Mouse (Mus musculus) small intestine, adult 2 months (tissue): ENCODE measurements around the gene C1qtnf1. TPM values are rescaled to one million over a fixed set of nuclear protein-coding genes. Genes with fewer than 3 reads are reported as not detected.
"Not testable (repeated sequence)": the region's sequence is repeated elsewhere in the genome, so short reads cannot be mapped to it uniquely, and the experiment has no call there.

Source experiments
- H3K27ac ChIP-seq: fragments of 200-500 bp; 2 replicates; pipeline ENCODE4 v1.5.1; 2012; ENCODE audit warnings: low read depth, low read length, control low read depth, inconsistent platforms; ENCODE audit not compliant: insufficient read depth
- H3K27me3 ChIP-seq: fragments of 200-500 bp; 2 replicates; pipeline ENCODE4 v1.6.1; 2012; ENCODE audit warnings: mild to moderate bottlenecking, moderate library complexity, low read length, inconsistent platforms; ENCODE audit not compliant: control insufficient read depth, insufficient read depth
- H3K36me3 ChIP-seq: fragments of 200-500 bp; 2 replicates; pipeline ENCODE4 v1.6.1; 2012; ENCODE audit warnings: mild to moderate bottlenecking, low read length, control low read depth, inconsistent platforms; ENCODE audit not compliant: control insufficient read depth, insufficient read depth
- H3K4me1 ChIP-seq: fragments of 200-500 bp; 2 replicates; pipeline ENCODE4 v1.6.1; 2012; ENCODE audit warnings: low read length, inconsistent platforms, mixed read lengths; ENCODE audit not compliant: control insufficient read depth, insufficient read depth, insufficient read length
- H3K4me3 ChIP-seq: fragments of 200-500 bp; 2 replicates; pipeline ENCODE4 v1.5.1; 2012; ENCODE audit warnings: low read depth, mild to moderate bottlenecking, control low read depth, inconsistent platforms, low read length, moderate library complexity
- CTCF ChIP-seq: fragments of 200-500 bp; IDR thresholded peaks from 2 replicates; pipeline ENCODE4 v1.5.1; 2012; ENCODE audit warnings: low read depth, mild to moderate bottlenecking, control low read depth, inconsistent platforms, low read length, moderate library complexity, mixed read lengths; ENCODE audit not compliant: insufficient replicate concordance, insufficient read length; ENCODE audit errors: extremely low read depth
- POLR2A ChIP-seq: fragments of 200-500 bp; IDR thresholded peaks from 2 replicates; pipeline ENCODE4 v1.6.1; 2012; ENCODE audit warnings: low read depth, mild to moderate bottlenecking, control low read depth, inconsistent platforms, low read length, moderate library complexity
- WGBS: fragments of 180-500 bp; shearing (Covaris S2); methylation state at CpG from one replicate; pipeline ENCODE4 v1.1.7; 2018; 5-methylcytosine and 5-hydroxymethylcytosine counted together
- polyA plus RNA-seq: library from polyadenylated mRNA; depleted of rRNA; stranded (reverse); fragments of >200 nt; gene quantifications from 2 replicates; pipeline ENCODE4 v1.2.3, GENCODE M21; 2012; rRNA removed

Gene C1qtnf1
- polyA plus RNA-seq, result 3.3 and 4.3 TPM in 2 replicates

DNA sequence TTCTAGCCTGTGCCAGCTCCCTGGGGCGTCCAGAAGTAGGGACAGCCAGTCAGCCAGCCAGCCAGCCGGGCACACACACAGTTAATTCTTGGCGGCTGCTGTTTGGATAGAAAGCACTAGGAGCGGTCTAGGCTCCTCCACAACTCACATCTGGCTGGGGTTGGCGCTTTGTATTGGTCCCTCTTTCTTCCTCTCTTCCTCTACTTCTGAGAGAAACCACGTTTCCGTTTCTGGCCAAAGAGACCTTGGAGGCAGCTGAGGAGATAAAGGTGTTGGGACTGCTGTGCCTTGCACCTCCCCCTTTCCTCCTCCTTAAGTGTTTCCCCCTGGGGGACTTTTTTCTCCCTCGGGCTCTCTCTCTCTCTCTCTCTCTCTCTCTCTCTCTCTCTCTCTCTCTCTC, at the start of gene C1qtnf1:
Gene C1qtnf1 (plus strand): TSS at position 218 of the 400 bp plus-strand sequence.
- 3% methylated on average over 8 of the region's 8 CpGs for WGBS
- H3K27ac ChIP-seq, result peak within 1 kb of the TSS; percentile 6

GRCm38 (mm10) chr11:118378656-118379055, 49.3 kb upstream of the C1qtnf1 start:
- no peak overlapping the region for H3K4me3 ChIP-seq
- 87% methylated on average over 6 of the region's 6 CpGs for WGBS
- no peak overlapping the region for H3K27ac ChIP-seq
- no peak for TF ChIP-seq CTCF
- no peak for TF ChIP-seq POLR2A
- H3K36me3 ChIP-seq, result no peaks in the 10 kb centered on the region
- no peaks in the 10 kb centered on the region for H3K27me3 ChIP-seq
- H3K4me1 ChIP-seq, result no peaks in the 10 kb centered on the region

More for the DNA sequence above, at the start of gene C1qtnf1:
- Histone ChIP-seq H3K4me3 (peak within 1 kb of the TSS; percentile 40), H3K36me3 (no peaks in the 10 kb centered on the region), H3K4me1 (peaks cover 9% of the 10 kb centered on the region), H3K27me3 (no peaks in the 10 kb centered on the region)
- TF ChIP-seq POLR2A (no peak), CTCF (no peak)

DNA sequence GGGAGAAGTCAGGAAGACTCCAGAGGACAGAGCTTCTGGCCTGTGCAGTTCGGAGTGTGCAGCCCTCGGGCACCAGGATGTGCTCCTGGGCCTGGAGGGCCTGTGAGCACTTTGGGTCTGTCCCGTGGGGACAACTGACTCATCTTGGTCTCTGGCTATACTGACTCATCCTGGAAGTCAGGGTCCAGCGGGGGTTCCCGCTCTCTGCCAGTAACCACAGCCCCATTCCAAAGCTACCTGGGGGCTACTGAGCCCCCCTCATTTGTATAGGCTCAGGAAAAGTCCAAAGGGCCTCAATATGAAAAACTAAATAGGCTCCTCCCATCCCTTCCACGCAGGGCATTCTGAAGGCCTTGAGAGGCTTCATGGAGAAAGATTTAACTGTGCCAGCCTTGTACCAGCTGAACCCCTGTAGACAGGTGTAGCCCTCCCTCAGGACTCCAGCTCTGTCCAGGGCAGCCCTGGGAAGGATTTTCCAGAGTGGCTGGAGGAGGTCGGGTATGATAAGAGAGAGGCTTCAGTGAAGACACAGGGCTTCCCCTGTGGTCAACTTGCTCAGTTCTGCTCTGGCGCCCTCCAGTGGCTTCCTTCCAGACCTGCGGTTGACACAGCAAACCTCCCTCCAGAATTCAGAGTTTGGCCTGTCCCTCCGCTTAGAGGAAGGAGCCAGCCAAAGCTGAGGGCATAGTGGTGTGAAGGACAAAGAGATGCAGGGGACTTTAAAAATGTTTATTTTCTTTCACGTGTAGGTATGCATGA, 48.6 kb upstream of the C1qtnf1 start:
- Histone ChIP-seq H3K36me3 (no peaks in the 10 kb centered on the region), H3K27me3 (no peaks in the 10 kb centered on the region), H3K4me1 (no peaks in the 10 kb centered on the region), H3K4me3 (no peak overlapping the region), H3K27ac (no peak overlapping the region)
- WGBS, result 37% methylated on average over 11 of the region's 11 CpGs
- peak; percentile 92 for TF ChIP-seq CTCF
- TF ChIP-seq POLR2A, result no peak

GRCm38 (mm10) chr11:118387816-118388215, 40.2 kb upstream of the C1qtnf1 start:
- not testable (repeated sequence) for H3K4me3 ChIP-seq, H3K27me3 ChIP-seq, H3K27ac ChIP-seq, H3K4me1 ChIP-seq
- peaks cover 11% of the 10 kb centered on the region for H3K36me3 ChIP-seq
- 96% methylated on average over 13 of the region's 13 CpGs for WGBS

DNA sequence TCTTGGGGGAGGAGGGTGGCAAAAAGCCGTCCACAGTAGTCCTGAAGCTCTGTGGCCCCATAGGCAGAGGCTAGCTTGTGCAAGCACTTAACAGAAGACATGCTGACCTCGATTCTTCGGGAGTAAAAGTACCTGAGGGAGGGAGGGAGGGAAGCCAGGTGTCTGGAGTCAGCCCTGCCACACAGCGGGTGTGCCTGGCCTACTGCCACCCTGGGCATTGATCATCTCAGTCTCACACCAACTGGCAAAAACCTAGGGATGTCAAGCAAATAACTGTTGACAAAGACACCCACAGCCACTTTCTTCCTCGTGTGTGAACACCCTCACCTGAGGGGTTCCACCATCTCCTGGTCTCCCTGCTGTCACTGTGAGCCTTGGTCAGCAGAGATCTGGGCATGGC, 34.0 kb upstream of the C1qtnf1 start:
- Histone ChIP-seq H3K27me3 (no peaks in the 10 kb centered on the region), H3K27ac (no peak overlapping the region), H3K36me3 (peaks cover 68% of the 10 kb centered on the region), H3K4me3 (no peak overlapping the region), H3K4me1 (no peaks in the 10 kb centered on the region)
- no peak for TF ChIP-seq CTCF
- TF ChIP-seq POLR2A, result no peak
- 51% methylated on average over 5 of the region's 5 CpGs for WGBS

GRCm38 (mm10) chr11:118394538-118394937, 33.5 kb upstream of the C1qtnf1 start:
- H3K27me3 ChIP-seq, result no peaks in the 10 kb centered on the region
- no peak overlapping the region for H3K27ac ChIP-seq

GRCm38 (mm10) chr11:118397806-118398530, 30.0 kb upstream of the C1qtnf1 start:
- H3K36me3 ChIP-seq, result peaks cover 61% of the 10 kb centered on the region
- no peak overlapping the region for H3K4me3 ChIP-seq
- peaks cover 14% of the 10 kb centered on the region; the same call in 1 of the 2 replicates for H3K4me1 ChIP-seq
- WGBS, result 94% methylated on average over 26 of the region's 26 CpGs
- no peak for TF ChIP-seq POLR2A
- no peak for TF ChIP-seq CTCF
- H3K27ac ChIP-seq, result no peak overlapping the region
- no peaks in the 10 kb centered on the region for H3K27me3 ChIP-seq

More at GRCm38 (mm10) chr11:118394538-118394937, 33.5 kb upstream of the C1qtnf1 start:
- Histone ChIP-seq H3K4me3 (no peak overlapping the region), H3K4me1 (peaks cover 2% of the 10 kb centered on the region; the same call in 1 of the 2 replicates), H3K36me3 (peaks cover 73% of the 10 kb centered on the region)
- 80% methylated on average over 6 of the region's 6 CpGs for WGBS
- no peak for TF ChIP-seq POLR2A
- no peak for TF ChIP-seq CTCF
